In the genomic region with DNA sequence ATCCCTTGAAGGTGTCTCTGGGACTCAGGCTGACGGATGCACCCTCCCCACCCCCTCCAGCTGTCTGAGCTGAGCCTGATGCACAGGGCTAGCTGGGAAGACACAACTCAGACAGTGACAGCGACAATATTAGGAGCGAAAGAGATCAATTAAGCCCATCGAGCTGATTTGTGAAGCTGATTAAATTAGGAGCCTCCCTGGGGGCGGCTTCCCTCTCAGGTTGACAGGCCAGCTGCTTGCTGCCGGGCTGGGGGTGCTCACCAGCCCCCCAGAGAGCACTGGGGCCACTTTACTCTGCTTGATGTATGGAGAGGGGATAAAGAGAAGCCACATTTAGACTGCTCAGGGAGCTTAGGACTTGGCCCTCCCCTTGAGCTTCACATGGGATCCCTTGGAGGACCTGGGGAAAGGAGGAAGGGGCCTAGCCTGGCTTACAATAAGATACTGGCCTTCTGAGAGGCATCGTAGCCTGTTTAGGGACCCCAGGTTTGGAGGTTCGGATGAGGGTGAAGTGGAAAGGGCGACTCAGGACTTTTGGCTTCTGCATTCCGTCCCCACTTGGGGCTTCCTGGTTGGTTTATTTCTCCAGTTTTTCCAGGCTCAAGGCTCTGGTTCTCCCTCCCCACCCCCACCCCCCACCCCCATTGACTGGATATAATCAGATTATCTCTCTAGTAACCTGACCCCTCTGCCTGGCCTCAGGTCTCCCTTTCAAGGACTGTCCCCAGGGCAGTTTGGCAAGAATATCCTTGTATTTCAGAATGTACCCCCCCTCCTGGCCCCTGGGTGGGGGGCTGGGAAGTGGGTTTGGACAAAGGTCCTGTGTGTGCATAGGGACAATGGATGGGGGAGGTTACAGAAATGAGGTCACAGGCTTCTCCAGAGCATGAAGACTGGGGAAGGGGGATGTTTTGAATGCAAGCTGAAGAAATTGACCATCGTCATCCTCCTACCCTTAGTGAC, we compare ENCODE assay signal across 13 mouse cellular contexts.
DNase-seq lines count a peak whose midpoint lies in the region; ATAC-seq and TF ChIP-seq lines count a peak whose summit lies in the region.
"Had no signal": no experiment of that assay in that cellular context is flagged by ENCODE, and none has a peak within 500 bp of the region (broad histone marks: within the 10 kb centered on the region; RNA-seq: fewer than 3 reads in every experiment).

No protein-coding gene starts in this region.

- H3K4me1 ChIP-seq in midbrain, embryonic 10.5 days, result peaks cover 67% of the 10 kb centered on the region
- H3K4me1 ChIP-seq in midbrain, postnatal 0 days (ENCODE audit: insufficient read depth, low read length), result peaks cover 7% of the 10 kb centered on the region; the same call in 1 of the 2 replicates
- H3K4me1 ChIP-seq in forebrain, embryonic 14.5 days (ENCODE audit: control insufficient read depth, insufficient read depth, low read length), result peaks cover 24% of the 10 kb centered on the region
- peaks cover 52% of the 10 kb centered on the region for H3K4me1 ChIP-seq in midbrain, embryonic 13.5 days (replicated peaks)

- WGBS in midbrain, embryonic 10.5 days, result 6% methylated on average over 11 of the region's 11 CpGs
- 21% methylated on average over 11 of the region's 11 CpGs for WGBS in midbrain, postnatal 0 days
- 10% methylated on average over 11 of the region's 11 CpGs for WGBS in forebrain, embryonic 14.5 days
- 9% methylated on average over 11 of the region's 11 CpGs for WGBS in midbrain, embryonic 13.5 days

- no peak overlapping the region for H3K9ac ChIP-seq in midbrain, postnatal 0 days (replicated peaks; ENCODE audit: low read length, poor library complexity, severe bottlenecking)
- 0 out of 2 replicates have a peak overlapping the region, but pooled peaks have one; percentile 13 for H3K9ac ChIP-seq in forebrain, embryonic 14.5 days (ENCODE audit: low read length)
- peak overlapping the region; percentile 49 for H3K9ac ChIP-seq in midbrain, embryonic 13.5 days (replicated peaks)

- H3K9me3 ChIP-seq in midbrain, embryonic 10.5 days (replicated peaks), result no peaks in the 10 kb centered on the region
- H3K9me3 ChIP-seq in midbrain, postnatal 0 days (ENCODE audit: low read length), result no peaks in the 10 kb centered on the region
- no peaks in the 10 kb centered on the region for H3K9me3 ChIP-seq in forebrain, embryonic 14.5 days (replicated peaks; ENCODE audit: control insufficient read depth, low read length)
- H3K9me3 ChIP-seq in midbrain, embryonic 13.5 days, result no peaks in the 10 kb centered on the region

- H3K4me2 ChIP-seq in midbrain, postnatal 0 days (ENCODE audit: low read depth, low read length, poor library complexity, severe bottlenecking), result no peak overlapping the region
- no peak overlapping the region for H3K4me2 ChIP-seq in forebrain, embryonic 14.5 days (ENCODE audit: low read length)
- H3K4me2 ChIP-seq in midbrain, embryonic 13.5 days (replicated peaks), result no peak overlapping the region

- peak; percentile 87 for DNase-seq in midbrain, embryonic 10.5 days (ENCODE audit: low spot score)
- no peak for DNase-seq in midbrain, postnatal 0 days (ENCODE audit: low spot score)
- DNase-seq in forebrain, embryonic 14.5 days (ENCODE audit: low spot score), result no peak
- peak; percentile 49 for DNase-seq in retina, postnatal 7 days (ENCODE audit: low read depth, low spot score)
- DNase-seq in adrenal gland, postnatal 10 days, result no peak
- no peak for DNase-seq in adrenal gland, adult (ENCODE audit: inconsistent age in 2 of 2, low spot score in 1 of 2)
- DNase-seq in heart, postnatal 25 days (ENCODE audit: low spot score), result no peak
- DNase-seq: adrenal gland, postnatal 25 days; cerebellum, adult 8-10 months; right cerebral cortex, adult 18-20 months had no signal

- H3K36me3 ChIP-seq in midbrain, embryonic 10.5 days, result no peaks in the 10 kb centered on the region
- no peaks in the 10 kb centered on the region for H3K36me3 ChIP-seq in midbrain, postnatal 0 days (ENCODE audit: insufficient read depth, low read length)
- no peaks in the 10 kb centered on the region for H3K36me3 ChIP-seq in forebrain, embryonic 14.5 days (ENCODE audit: control insufficient read depth, insufficient read depth, low read length)
- no peaks in the 10 kb centered on the region for H3K36me3 ChIP-seq in midbrain, embryonic 13.5 days

- peak overlapping the region; percentile 34 for H3K4me3 ChIP-seq in midbrain, embryonic 10.5 days
- no peak overlapping the region for H3K4me3 ChIP-seq in midbrain, postnatal 0 days (ENCODE audit: low read depth, low read length)
- H3K4me3 ChIP-seq in forebrain, embryonic 14.5 days (ENCODE audit: low read depth, low read length), result no peak overlapping the region
- H3K4me3 ChIP-seq in midbrain, embryonic 13.5 days (replicated peaks), result no peak overlapping the region

- no peak for TF ChIP-seq CTCF in midbrain, postnatal 0 days (IDR thresholded peaks at IDR 0.05)

- no peaks in the 10 kb centered on the region for H3K27me3 ChIP-seq in midbrain, embryonic 10.5 days (ENCODE audit: low read depth, poor library complexity, severe bottlenecking)
- no peaks in the 10 kb centered on the region for H3K27me3 ChIP-seq in midbrain, postnatal 0 days (ENCODE audit: insufficient read depth, low read length)
- H3K27me3 ChIP-seq in forebrain, embryonic 14.5 days (replicated peaks; ENCODE audit: control insufficient read depth, insufficient read depth, low read length), result no peaks in the 10 kb centered on the region
- H3K27me3 ChIP-seq in midbrain, embryonic 13.5 days, result no peaks in the 10 kb centered on the region

- intact Hi-C loops in heart, postnatal 25 days (cut with DNase I), result loop anchor here (10.0 kb wide), 2 partner anchors 535 to 795 kb away; no protein-coding TSS in a partner anchor

- ATAC-seq in midbrain, postnatal 0 days (ENCODE audit: low FRiP score), result no peak; the same call in 1 of the 2 replicates
- ATAC-seq in forebrain, embryonic 14.5 days, result no peak
- ATAC-seq in midbrain, embryonic 13.5 days, result peak; percentile 79
- ATAC-seq: CD4-positive, CD25-positive, alpha-beta regulatory T cell, adult 4 months; Patski had no signal

- peak overlapping the region; percentile 91 for H3K27ac ChIP-seq in midbrain, embryonic 10.5 days (replicated peaks)
- no peak overlapping the region for H3K27ac ChIP-seq in midbrain, postnatal 0 days (ENCODE audit: low read depth, low read length)
- H3K27ac ChIP-seq in forebrain, embryonic 14.5 days (ENCODE audit: low read depth, low read length), result peak overlapping the region; percentile 27; the same call in 1 of the 2 replicates
- H3K27ac ChIP-seq in midbrain, embryonic 13.5 days, result peak overlapping the region; percentile 82

Comparison
In these comparisons a context has a peak if more than half of its experiments do, and no peak if none do; other contexts are left out.
1. DNase-seq: peak in midbrain, embryonic 10.5 days (single experiment) and retina, postnatal 7 days (single experiment); none in midbrain, postnatal 0 days (single experiment), forebrain, embryonic 14.5 days (single experiment), adrenal gland, postnatal 10 days (single experiment), adrenal gland, adult (0 of 2) and heart, postnatal 25 days (single experiment).